Mouse (Mus musculus) gonadal fat pad, adult 2 months (tissue): Measurements from ENCODE around the gene Pigk. TPM values are rescaled to one million over a fixed set of nuclear protein-coding genes. Genes with fewer than 3 reads are reported as not detected.

Experiments
- DNase-seq: peaks from one replicate; pipeline ENCODE4 v3.0.0-alpha.2; 2012; ENCODE audit warnings: low read depth
- polyA plus RNA-seq: library from polyadenylated mRNA; depleted of rRNA; stranded (reverse); fragments of >200 nt; gene quantifications from 2 replicates; pipeline ENCODE4 v1.2.3, GENCODE M21; 2012

Gene Pigk
- polyA plus RNA-seq, 1 experiment, result 20.0 TPM

DNA sequence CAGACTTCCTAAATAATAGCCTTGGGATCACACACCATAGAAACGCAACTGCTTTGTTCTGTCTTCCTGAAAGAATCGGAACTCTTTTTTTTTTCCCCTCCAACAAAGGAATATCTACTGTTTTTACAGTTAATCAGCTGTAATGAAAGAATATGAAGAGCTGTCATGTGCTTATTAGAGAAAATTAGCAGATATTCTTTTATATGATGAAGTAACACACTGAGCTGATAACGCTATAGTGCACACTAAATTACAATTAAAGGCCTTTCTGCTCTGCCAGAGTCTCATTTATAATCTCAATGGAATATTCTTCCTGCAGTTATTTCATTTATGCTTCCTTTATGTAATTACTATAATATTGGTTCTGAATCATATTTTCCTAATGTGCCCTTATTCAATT is 128.7 kb downstream of the Pigk start:
- DNase-seq, result no peak

DNA sequence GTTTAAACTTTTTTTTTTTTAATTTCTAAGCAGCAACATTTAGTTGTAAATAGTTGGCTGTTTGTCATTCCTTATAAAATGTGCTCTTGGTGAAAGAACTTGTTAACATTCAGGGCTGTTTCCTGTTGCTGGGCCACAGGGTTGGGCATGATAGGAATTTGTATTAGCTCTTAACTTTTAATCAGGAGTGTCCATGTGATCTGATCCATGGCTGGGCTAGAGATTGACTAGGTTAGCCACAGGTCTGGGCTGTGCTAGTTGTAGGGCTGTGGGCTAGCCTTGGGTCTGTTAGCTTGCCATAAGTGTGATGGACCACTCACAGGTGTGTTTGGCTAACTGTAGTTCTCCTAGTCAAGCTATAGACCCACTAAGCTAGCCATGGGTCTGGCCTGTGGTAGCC is 130.0 kb downstream of the Pigk start:
- no peak for DNase-seq

DNA sequence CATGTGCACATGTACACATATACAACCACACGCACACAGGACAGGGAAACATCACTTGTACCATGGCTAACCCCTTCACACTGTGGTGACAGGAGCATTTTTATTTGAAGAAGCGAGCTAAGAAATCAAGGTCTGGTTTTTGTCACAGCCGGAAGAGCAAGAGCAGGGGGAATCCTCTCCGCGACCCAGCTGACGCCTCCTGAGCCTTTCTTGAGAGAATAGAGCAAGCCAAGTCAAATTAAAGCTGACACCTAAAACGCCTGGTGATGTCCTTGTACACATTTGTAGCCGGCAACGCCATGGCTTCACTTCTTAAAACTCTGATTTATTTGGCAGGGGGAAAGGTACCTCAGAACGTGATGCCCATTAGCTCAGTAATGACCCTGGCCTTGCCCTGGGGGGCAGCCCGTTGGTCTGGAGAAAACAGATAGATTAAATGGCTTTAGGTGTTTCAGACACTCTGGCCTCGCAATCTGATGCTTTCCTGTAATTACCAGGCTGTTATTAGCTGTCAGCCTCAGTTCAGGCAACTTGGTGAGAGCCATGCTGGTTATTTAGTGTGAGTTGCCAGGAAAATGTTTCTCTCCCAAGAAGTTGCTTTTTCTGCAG is 141.2 kb downstream of the Pigk start:
- DNase-seq, result no peak

DNA sequence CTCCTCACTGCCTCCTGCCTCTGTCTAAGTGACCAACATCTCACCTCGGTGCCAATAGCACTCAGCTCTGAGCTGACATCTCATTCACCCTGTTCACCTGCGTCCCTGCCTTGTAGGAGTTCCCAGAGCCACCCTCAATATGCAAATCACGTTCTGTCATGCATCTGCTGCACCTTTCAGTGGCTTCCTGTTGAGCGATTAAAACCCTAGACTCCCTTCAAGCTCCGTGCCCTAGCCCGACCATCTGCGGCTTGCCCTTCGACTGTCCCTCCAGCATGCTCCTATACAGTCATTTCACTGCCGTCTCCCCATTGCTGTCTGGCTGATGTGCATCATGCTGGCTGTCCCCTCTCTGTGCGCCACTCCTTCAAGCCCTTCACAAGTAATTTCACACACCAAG is 142.2 kb downstream of the Pigk start:
- DNase-seq, result no peak

DNA sequence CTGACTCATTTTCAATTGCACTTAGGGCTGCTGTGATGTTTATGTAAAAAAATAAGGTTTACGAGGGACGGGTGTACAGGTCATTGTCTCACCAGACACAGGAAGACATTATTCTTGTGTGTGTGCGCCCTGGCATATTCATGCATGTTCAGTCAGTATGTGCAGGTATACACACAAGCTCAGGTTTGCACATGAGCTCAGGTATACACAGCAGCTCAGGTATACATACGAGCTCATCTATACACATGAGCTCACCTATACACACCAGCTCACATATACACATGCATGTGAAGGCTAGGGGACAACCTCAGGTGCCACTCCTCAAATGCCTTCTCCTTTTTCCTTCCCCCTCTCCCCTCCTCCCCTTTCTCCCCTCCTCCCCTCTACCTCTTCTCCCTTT is 147.6 kb downstream of the Pigk start:
- DNase-seq, result no peak

DNA sequence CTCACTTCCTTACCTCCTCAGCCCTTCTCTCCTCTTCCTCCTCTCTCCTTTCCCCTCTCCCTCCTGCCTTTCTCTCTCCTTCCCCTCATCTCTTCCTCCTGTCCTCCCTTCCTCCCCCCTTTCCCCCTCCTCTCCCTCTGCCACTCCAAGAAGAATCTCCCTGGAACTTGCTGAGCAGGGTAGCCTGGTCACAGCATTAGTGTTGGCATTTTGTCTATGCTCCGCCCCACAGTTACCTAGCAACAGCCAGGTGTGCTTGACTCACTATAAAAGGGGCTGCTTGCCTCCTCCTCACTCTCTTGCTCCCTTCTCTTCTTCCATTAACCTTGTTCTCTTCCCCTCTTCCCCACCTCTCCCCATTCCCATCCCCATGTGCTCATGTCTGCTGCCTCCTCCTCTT is 148.1 kb downstream of the Pigk start:
- no peak for DNase-seq

DNA sequence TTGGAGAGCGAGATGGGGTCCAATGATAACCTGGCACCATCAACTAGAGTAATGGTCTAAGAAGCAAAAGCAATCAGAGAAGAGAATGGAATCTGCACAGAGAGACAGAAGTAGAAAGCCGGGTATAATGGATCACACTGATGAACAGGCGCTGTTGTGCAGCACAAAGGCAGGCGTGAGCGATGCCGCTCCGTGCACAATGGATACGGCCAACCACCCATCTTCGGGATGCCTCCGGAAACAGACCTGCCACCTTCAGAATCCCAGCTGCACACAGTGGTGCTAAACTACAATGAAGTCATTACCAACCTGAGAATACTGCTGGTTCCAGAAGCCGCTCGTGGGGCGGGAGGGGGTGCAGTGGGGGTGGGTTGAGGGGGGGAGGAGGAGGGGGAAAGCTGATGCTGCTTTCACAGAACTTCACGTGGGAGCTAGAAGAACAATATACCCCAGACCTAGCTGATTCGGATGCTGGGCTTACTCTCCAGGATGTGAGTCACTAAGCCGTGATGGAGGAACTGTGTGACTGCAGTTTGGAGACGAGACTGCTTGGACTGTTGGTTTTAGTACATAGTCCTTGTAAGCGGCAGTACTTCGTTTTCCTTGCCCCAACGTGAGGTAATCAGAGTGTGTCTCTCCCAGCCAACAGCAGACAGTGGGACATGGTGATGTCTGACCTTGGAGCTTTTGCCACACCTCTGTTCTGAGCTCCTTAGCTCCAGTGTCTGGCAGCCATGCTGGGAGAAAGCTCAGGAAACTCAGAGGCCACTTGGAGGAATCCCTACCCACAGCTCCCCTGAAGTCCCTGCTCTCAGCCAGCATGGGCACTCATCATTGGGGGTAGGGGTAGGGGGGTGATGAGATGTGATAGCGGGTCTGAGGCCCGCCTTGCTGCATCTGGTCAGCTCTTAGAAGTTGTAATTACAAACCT is 152.4 kb downstream of the Pigk start:
- no peak for DNase-seq

DNA sequence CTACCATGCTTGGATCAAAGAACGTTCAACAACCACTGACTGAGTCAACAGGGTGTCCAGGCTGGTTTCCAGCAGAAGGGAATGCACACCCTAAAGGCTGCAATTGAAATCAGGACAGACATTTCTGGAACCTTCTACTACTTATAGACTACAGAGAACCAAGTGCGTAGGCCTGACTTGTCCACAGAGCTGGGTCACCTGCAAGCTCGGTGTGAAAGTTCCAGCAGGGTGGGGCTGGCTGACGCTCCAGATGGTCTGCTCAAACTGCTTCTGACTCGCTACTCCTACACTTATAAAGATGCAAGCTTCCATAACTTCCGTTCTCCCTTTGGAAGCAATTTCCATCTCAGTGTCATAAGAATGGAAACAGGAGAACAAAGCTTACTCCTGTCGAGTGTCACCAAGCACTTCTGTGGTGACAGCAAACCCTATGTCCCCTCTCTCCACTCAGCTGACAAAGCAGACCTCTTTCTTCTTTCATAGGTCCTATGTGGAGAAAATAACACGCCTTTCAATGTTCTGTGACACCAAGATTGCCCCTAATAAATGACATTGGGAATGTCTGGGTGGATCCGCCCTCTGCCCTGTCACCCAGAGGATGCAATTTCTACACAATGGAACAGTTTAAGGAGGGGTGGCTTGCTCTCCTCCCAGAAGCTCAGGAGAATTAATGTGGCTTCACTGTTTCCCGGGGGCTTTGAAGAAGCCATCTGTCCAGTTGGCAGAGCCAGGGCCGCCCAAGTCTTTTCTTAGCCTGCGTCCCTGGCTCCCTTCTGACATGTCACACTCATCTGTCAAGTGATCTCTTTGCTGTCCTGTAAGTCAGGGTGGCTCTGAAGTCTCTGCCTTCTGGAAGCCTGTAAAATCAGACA is 154.0 kb downstream of the Pigk start:
- DNase-seq, result no peak

DNA sequence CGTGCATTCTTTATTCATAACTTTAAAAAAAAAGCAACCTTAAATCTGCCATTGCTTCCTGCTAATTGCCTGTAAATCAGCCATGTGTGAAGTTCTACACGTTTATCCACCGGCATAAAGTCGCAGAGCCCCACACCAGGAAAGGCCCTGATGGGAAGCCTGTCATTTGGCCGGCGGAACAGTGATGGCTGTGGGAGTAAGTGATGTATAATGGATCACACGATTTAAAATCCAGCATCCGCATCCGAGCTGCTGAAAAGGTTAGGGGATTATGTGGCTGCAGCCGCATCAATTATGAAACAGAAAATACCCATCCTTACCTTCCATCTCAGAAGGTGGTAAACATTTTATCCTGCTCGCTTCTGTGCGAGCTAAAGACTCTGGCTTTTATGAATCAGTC is 158.2 kb downstream of the Pigk start:
- no peak for DNase-seq

DNA sequence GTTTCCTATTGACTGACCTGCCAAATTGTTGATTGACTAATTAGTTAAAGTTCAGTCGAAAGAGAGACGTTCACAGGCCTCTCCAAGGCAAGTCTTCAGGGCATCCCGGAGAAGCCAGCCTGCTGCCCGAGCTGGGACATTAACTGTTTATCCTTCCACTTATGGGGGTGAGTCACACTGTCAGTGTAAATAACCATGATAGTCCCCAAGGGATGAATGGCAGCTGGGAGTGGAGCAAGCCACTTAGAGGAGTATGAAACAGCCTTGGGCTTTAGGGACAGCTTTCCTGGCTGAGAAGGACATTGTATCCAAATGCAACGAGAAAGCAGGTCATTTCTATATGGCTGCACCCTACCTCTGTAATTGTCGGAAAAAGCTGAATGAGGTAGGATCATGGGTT is 158.7 kb downstream of the Pigk start:
- no peak for DNase-seq

DNA sequence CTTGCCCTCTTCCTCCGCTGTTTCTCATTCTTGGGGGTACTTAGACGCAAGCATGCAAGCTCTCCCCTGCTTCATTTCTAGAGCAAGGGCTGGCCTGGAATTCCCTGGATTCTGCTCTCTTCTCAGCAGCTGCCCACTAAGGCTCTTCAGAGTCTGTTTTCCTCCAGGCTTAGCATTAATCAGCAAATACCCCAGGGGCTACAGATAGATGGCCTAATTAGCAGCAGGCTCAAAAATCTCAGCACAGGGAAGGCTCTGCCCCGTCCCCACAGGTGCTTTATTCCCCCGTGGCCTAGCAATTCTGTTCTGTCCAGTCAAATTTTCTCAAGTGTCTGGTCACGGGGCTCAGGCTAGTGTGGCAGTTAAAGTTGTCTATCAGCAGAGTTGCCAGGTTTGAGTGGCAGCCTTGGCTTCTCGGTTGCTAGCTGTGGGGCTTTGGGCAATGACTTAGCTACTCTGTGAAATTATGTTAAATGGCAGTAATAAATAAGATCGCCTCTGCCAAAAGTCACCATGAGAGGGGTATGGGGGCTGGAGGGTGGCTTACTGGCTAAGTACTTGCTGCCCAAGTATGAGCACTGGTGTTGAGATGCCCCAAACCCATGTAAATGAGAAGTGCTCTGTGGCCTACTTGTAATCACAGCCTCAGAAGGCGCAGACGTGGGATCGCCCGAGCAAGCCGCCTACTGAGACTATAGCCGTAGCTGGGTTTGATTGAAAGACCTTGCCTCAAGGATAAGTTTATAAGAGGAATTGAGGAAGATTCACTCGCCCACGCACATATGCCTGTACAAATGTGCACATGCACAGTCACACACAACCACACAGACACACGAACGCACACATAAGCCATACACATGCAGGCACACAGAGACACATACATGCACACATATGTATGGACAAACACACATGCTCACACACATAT is 160.8 kb downstream of the Pigk start:
- DNase-seq, result no peak

DNA sequence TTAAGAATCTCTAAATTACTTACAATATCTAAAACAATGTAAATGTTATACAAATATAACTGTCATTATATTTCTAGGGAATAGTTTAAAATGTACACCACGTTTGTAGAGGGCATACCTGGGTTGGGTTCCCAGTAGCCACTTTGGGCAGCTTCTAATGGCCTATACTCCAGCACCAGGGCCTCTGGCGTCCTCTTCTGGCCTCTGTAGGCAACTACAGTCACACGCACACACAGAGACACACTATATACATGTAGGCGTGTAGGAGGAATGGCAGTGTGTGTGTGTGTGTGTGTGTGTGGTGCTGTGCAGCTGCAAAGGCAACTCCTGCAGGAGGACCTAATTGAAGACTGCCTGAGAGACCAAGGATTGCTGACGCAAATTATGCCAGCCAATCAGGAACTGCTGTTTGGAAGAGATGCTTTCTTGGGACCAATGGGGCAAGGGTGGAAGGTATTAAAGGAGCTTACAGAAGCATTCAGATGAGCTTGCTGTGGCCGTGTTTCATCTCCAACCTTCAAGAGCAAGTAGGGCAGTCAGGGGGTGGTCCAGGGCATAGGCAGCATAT is 161.9 kb downstream of the Pigk start:
- no peak for DNase-seq

DNA sequence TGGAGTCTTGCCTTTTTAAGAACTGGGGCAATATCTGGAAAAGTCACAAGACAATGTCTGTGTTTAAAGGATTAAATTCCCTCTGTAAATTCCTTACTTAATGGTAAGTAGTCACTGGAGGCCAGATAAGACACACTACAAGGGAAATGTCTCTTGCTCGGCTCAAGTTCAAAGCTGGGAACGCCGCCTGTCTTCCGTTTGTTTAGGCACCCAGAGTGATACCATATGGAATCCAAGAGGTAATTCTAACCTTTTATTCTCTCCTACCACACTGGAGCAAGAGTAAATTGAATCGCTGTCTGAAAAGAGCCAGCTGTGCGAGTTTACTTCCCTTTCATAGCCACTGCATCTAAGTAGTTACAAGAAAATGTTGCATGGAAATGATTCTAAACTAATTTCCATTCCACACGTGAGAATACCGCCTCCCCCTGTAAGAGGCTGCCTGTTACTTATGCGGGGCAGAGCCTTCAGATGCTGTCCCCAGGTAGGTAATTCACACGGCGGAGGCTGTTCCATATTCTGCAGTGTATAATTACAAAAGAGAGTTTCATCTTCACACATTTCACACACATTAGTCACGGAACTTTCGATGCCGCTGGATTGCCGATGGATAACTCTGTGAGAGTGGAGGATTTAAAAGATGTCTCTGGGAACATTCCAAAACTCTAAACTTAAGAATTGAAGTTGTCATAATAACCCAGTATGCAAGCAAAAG is 166.4 kb downstream of the Pigk start:
- no peak for DNase-seq

DNA sequence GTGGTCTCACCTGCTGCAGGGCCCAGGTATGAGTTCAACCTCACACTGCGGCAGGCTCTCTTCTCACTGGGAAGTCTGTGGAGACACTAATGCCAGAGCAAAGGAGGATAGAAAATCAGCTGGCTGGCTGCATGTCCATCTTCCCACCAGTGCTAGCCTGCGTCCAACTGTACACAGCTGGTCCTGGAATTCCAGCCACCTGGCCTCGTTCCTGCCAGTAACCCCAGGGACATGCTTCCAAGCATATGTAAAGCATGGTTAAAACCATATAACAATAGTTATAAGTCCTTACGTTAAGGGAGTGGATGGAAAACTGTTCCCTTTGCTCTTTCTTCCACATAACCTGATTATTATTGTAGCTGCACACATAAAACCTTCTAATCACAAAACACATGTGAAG is 167.8 kb downstream of the Pigk start:
- DNase-seq, result no peak

DNA sequence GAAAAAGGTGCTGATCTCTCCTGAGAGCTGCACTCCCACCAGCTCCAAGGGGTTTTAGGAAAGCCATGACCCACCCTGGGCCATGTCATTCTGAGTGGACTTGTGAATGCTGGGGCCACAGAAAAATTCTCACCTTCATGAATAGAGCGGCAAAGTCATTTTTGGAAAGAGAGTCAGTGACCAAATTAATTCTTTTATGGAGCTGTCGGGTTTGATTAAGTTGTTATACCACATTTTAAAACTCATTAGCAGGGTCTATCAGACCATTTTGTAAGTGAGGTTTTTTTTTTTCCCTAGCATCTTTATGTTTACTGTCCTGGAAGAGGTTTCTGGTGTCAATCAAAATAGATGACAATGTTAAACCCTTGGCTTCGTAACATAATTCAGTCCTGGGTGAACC is 169.7 kb downstream of the Pigk start:
- DNase-seq, result no peak

DNA sequence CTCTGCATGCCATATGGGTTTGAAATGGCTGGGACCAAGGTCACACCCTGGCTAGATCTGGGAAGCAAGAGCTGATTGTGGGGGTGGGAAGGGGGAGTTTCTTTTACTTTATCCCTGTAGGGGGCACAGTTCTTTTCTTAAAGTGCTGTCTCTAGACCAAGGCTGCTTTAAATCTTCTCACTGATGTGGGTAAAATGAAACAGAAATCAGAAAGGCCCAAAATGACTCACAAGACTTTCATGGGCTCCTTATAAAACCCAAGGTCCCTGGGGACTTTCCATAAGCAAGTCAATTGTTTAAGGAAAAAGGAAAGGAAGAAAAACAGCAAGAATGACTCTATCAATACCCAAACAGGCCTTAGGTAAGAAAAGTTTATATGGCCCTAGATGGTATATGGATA is 172.8 kb downstream of the Pigk start:
- no peak for DNase-seq

DNA sequence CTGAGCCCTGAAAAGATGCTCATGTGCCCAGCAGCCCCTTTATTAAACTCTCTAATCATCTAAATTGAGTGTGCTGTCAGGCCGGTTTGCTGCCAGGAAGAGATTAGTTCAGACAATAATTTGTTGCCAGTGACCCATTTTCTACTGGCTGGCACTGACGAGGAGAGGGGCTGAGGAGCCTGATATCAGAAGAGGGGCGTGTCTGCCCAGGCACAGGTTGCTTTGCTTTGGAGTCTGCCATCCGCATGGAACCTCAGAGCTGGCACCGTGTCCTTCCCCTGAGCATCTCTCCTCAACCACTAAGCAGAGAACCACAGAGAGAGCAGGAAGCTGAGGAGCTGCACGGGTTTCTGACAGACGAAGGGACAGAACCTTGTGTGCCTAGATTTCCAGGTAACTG is 174.2 kb downstream of the Pigk start:
- DNase-seq, result no peak

DNA sequence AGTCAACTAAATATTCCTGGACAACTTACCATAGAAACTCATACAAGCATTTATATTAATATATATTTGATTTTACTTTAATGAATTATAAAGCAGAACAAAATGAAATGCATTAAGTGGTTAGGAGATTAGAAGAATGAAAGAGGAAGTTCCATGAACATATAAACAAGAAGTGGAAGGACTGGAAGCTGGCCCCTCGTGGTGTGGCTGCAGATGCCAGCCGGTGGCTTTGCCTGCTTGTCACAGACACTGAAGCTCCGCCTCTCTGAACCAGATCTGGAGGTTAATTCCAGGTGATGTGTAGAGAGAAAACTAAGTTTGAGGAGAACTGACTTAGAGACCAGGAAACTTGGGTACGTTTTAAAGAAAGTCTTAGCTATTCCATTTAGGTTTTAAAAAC is 181.0 kb downstream of the Pigk start:
- DNase-seq, result no peak

DNA sequence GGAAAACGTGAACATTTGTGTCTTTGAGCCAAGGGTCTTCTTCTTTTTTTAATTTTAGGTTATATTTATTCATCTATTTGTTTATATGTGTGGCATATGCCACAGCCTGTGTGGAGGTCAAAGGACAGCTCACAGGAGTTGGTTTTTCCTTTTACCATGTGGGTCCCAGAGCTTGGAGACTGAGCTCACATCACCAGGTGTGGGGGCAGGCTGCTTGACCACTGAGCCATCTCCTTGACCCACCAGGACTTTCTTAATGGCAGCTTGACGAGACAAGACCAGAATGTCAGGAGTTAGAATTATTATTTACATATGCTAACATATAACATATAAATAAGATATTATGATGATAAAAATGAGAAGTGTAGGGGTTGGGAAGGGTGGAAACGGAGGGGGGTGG is 182.2 kb downstream of the Pigk start:
- DNase-seq, result no peak

DNA sequence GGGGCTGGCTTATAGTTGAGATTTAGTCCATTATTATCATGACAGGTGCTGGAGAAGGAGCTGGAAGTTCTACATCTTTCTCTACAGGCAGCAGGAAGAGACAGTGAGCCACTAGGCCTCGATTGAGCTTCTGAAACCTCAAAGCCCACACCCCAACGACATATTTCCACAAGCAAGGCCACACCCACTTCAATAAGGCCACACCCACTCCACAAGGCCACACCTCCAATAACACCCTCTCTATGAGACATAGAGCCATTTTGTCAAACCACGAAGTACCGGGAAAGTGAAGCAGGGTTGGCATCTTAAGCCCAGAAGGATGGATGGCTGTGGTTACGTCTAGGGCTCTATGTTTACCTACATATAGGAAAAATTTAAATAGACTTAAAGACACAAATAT is 183.3 kb downstream of the Pigk start:
- no peak for DNase-seq
